Mouse (Mus musculus): ENCODE data around the gene Vac14.

Gene Vac14

DNA sequence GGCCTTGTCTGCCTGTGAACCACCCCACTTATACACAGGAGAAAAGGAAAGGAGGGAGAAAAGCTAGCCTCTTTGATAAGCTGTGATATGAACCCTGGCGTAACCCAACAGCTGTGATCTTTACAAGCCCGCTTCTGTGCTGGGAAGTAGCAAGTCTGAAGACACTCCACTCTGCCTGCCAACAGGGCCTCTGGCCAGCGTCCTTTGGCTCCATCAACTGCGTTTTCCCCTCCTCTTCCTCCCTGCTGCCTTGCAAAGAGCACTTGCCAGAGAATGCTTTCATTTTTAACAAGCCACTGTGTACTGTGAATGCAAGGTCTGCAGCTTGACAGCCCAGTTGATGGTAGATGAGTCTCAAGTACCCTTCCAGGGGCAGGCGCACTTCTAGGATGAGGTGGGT, 69.3 kb downstream of the Vac14 start:
- no peak for DNase-seq (ENCODE audit: low read depth, low spot score)

DNA sequence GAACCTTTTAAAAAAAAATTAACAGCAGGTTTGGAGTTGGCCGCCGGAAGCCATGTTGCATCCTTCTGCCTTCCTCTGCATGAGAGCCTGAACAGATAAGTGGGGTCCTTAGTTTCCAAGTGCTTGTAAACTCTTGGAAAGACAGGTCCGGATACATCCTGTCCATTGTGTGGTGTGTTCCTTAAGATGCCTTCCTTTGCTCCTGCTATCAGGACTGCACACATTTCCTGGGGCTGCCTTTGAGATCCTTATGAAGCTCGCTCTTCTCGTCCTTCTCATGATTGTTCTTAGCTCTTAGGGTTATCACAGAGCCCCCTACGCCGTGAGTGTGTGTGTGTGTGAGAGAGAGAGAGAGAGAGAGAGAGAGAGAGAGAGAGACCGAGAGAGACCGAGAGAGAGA, 71.6 kb downstream of the Vac14 start:
- no peak for DNase-seq (ENCODE audit: low read depth, low spot score)

DNA sequence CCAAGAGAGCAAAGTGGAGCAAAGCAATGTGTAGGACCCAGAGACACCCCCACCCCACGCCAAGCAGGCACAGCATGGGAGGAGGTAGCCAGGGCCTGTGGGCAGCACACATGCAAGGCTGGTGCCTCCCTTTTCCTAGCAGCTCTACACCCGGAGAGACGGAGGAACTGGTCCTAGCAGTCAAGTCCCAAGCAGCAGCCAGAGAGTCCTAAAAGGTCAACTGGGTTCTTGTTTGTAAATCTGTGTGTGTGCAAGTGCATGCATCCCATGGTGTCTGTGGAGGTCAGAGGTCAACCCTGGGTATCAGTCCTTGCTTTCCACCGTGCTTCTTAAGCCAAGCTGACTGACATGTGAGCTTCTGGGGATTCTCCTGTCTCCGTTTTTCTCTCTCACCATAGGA, 75.8 kb downstream of the Vac14 start:
- DNase-seq (ENCODE audit: low read depth, low spot score), result no peak

DNA sequence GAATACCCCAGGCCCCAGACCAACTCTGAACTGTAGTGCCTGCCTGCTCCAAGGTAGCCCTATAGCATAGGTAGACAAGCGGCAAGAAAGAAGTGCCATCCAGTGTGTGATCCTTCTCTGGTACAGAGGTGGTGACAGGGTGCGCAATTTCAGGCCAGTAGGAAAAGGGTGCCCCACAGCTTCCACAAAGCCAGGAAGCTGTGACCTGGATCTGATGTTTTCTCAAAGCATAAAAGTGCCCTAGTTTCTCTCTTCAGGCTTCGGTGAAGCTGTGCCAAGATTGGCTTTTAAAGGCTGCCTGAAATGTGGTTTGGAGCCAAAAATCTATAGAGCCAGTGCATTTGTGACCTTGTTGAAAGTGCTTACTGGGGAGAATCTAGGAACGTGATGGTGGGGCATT, 76.4 kb downstream of the Vac14 start:
- no peak for DNase-seq (ENCODE audit: low read depth, low spot score)

DNA sequence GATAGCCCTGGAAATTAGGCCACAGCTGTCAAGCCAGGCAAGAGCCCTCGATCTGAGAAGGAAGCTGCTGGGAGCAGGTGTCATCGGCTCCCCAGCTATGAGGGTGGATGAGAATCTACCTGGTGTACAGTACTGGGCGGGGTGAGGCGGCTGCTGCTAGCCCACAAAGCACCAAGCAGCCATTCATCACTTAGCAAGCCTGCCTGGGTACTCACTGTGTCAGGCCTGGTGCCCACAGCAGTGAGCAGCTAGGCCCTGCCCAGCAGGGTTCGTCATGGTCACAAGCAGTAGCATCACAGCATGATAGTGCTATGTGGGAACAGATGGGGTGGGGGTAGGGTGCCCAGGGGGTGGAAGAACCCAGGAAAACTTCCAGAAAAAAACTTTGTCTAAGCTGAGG, 77.0 kb downstream of the Vac14 start:
- DNase-seq (ENCODE audit: low read depth, low spot score), result no peak

DNA sequence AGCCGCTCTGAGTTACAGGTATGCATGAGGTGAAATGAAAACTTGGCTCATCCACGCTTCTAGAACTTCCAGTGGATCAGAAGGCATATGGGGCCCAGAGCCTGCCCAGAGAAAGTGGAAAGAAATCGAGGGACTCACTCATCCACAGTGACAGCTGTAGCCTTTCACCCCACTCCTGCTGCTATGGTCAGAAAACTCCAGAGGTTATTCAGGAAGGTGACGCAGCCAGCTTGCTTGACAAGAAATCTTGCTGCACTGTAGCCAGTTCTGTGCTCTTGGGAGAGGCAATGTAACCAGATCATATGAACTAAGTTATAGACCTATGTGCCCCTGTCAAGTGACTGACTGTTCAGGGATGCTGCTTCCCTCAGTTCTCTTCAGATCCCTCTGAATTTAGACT, 77.7 kb downstream of the Vac14 start:
- DNase-seq (ENCODE audit: low read depth, low spot score), result no peak

DNA sequence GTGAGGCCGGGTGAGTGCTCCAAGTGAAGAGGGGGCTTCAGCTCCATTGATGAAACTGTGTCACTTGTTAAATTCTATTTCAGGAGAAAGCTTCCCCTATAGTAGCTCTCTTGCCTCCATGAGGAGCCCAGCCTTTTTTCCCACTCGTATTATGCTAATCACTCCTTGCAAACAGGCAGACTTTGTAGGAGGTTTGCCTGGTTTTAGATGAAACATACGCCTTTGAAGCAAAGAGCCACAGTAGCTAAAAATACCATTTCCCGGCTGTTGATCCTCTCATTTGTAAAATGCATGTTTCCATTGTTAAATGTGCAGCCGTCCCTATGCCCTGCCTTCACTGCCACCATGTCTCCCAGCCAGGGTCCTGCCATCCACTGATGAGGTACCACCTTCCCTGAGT, 79.2 kb downstream of the Vac14 start:
- no peak for DNase-seq (ENCODE audit: low read depth, low spot score)

DNA sequence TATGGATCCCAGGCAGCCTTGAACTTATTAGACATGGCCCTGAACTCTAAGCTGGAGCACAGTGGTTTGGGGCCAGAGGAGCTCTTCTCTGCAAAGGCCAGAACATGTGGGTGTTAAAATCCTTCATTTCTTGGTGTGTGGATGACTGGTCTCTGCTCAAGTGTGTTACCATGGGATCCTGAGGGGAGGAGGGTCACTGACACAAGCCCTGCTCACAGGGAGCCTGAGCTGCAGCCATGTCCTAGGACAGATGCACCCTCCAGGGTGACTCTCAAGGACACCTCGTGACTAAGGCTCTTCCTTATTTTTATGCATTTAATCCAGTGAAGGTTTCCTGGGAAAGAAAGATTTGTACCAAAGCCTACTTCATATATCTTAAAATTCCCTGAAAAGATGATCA, 79.7 kb downstream of the Vac14 start:
- DNase-seq (ENCODE audit: low read depth, low spot score), result no peak

DNA sequence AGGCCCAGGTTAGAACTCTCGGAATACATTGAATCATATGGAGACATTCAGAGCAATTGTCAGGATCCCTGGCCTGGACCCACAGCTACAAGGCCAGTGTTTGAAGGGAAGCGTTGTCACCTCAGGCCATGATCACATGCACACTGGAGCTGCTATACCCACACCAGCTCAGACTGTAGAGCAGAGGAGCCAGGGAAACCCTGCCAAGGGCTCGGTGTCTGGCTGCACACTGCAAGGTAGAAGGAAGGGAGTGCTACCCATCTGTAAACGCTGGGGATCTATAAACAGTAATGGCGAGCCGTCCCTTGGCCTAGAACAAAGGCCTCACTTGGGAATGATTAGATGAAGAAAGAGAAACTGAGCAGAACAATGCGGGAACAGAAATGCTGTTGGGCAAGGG, 81.1 kb downstream of the Vac14 start:
- DNase-seq (ENCODE audit: low read depth, low spot score), result no peak

DNA sequence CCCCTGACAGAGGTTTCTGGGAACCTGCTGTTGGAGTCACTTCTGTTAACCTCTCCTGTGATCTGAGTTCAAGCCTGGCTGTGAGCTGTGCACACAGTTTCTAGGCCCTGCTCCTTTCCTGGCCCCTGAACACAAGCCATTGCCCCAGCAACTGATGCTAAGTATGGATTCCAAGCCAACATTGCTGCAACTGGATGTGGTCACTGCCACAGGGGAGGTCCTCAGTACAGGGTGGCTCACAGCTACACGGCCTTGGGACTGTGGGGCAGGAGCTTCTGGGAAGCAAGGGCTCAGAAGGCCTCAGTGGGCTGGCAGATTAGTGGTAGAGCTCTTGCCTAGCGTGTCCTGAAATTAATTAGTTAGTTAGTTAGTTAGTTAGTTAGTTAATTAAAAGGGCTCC, 82.2 kb downstream of the Vac14 start:
- DNase-seq (ENCODE audit: low read depth, low spot score), result no peak

DNA sequence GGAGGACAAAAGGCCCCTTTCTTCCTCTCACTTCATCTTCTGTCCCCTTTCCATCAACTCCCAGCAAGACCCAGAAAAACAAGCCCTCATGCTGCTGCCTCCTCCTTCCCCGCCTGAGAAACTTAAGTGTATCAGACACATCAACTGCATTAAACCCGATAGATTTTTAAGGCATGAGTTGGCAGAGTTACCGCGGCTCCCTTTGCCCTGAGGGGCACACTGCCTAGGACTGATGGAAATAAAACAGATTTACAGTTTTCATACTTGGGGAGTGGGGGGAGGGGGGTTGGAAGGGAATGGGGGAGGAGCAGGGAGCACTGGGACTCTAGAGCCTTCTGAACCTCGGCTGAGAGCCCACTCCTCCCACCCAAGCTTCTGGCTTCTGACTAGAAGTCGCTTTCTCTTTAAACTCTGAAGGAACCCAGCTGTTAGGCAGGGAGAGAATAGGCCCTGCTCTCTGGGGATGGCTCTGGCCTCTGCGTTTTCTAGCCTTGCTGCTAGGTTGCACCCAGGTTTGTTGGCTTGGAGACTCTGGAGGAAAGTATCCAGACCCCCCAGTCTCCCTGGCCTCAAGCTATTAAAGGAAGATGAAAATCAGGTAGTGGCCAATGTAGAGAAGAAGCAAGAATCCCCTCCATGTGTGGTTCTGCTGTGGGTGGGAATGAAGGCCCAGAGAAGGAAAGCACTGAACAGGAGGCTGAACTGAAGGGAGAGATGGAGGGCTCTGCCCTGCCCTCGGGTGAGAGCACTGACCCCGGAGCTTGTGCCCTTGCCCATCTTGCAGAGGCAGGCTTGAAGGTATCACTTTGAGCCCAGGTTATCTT, 84.5 kb downstream of the Vac14 start:
- DNase-seq (ENCODE audit: low read depth, low spot score), result no peak

DNA sequence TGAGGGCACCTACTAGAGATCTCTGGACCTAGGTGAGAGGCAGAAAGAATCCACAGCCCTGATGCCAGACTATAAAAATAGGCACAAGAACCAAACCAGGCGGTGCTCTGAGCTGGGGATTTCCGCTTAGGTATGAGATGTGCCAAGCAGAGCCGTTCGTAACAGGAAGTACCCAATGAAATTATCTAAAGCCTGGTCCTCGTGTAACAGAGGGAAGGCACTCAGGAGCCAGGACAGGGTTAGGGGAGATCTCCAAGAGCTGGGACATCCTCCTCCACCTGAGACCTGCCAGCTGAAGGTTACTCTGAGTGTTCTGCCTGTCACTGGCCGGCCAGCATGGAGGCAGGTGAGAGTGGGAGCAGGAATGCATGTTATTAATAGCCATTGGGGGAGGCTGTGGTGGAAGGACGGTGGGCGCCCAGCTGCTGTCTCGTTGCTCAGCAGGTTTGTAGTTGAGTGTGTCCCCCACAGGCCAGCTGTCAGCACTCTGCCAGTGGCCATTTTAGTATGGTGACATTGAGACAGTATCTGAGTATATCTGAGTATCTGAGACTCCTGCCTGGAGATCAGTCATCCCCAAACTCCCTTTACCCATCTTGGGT, 85.2 kb downstream of the Vac14 start:
- no peak for DNase-seq (ENCODE audit: low read depth, low spot score)

DNA sequence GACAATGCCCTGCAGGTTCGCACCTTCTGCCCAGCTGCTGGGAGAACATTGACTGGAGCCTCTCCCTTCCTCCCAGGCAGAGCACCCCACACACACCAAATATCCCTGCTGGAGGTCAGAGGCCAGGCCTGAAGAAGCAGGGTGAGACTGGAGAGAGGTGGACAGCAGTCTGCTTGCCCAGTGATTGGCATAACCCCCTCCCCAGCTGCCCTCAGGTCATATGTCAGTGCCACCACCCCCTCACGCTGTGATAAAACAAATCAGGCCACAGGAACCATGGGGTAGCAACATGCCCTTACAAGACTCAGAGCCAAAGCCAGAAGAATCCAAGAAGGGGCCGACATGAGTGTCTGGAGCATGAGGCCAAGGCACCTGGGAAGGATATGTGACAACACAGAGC, 85.7 kb downstream of the Vac14 start:
- no peak for DNase-seq (ENCODE audit: low read depth, low spot score)

DNA sequence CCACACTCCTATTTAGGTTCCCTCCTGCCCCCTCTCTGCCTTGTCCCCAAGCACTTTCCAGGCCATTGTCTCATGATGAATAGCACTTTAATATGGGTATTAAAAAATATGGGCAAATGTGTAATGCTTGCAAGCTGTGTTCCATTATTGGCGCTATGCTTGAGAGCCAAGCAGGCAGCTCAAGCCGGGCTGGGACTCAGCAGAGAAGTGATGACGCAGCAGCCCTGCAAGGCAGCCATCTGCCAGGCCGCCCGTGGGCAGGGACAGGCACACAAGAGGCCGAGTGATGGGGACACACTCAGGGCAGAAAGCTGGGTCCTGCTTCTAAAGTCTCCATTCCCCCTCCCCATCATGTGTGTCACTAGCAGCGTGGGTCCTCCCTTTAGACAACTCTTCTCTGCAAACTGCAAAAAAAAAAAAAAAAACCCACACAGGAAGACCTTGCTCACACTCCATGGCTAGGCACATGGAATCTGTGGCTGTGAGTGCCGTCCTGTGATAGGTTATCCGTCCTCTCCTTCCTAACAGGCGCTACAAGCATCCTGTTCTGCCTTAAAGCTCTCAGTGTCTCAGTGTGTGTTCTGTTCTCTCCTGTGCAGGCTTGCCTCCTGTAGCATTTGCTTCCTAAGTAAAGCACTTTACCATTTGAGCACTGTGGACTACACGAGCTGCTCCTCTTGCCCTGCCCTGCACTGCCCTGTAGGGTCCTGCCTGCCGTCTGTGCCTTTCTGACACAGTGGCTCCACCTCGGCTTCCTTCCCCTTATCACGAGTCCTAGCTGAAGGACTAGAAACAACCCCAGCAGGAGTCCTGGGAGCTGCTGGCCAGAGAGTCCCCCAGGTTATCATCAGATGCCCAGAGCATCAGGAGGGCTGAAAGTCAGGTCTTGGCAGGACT, 87.3 kb downstream of the Vac14 start:
- no peak for DNase-seq (ENCODE audit: low read depth, low spot score)

DNA sequence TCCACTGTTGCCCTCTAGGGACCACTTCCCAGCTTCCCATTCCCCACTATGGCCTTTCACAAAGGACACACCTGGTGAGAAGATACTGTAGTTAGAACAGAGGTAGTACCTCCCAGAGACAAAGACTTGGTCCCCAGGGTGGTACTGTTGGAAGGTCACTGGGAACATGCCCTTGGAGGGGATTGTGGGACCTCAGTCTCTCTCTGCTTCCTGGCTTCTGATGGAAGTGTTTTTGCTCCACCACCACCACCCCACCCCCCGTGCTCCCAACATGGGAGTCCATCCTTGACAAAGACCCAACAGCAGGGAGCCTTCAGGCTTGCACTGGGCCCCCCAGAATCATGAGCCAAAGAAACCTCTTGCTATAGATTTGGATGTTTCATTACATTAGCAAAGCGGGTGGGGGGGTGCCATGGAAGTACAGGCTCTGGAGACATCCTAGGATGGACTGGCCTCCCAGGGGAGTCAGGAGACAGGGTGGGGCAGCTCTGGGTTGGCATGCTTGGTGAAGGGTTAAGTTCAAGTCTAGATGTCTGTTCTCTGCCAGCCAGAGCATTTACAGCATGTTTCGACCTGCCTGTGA, 88.0 kb downstream of the Vac14 start:
- DNase-seq (ENCODE audit: low read depth, low spot score), result no peak

DNA sequence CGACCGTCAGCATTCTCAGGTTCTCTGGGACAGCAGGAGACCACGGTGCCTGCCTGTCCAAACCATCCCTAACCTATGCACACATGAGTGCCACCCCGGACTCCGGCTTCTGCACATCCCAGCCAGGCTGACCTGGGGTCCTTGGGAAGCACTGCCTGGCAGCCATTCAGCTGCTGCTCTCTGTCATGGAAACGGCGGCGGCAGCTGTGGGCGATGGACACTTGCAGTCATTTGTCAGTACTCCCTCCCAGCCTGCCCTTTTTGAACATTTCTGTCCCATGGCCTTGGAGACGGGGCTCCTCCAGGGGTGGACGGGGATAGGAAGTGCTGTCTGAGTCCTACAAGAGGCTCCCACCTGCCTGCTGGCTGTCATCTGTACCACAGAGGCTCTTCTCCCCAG, 90.0 kb downstream of the Vac14 start:
- DNase-seq (ENCODE audit: low read depth, low spot score), result no peak

DNA sequence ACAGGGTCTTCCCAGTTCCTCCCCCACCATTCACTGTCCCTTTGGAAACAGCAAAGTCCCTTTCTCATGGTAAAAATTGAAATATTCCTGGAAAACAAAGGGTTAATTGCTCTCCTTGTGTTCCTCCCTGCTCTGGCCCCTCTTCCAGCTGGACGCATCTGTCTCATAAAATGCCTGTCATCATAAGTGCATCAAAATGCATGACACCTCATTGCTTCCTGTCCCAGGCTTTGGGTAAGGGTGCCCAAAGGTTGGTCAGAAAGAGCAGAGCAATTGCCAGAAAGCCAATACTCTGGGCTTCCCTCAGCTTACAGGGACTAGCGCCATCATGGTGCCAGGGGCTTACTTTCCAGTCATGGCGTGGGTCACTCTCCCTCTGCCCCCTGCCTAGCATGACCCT, 92.2 kb downstream of the Vac14 start:
- no peak for DNase-seq (ENCODE audit: low read depth, low spot score)

DNA sequence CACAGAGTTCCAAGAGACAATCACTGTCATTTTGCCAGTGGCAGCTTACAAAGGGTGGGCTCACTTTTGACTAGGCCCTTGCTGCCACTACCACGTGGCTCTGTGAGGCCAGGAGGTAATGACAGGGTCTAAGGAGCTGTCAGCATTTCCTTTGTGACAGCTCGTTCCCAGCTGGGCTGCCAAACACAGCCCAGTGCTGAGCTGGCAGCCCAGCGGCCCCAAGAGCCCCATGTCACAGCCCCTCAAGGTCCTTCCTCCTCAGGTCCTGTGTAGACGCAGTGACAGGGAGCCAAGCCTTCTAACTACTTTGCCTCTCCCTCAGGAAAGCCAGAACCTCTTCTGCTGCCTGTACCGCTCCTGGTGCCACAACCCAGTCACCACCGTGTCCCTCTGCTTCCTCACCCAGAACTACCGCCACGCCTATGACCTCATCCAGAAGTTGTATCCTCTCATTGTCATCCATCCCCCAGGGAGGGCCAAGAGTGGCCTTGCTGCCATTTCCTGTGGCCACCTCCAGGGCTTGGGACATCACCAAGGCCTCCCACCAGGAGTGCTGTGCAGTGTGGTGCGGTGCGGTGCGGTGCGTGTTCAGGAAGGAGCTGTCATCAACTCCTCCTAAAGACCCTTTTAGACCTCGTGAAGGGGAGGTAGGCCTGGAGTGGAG, 93.0 kb downstream of the Vac14 start:
- DNase-seq (ENCODE audit: low read depth, low spot score), result no peak

DNA sequence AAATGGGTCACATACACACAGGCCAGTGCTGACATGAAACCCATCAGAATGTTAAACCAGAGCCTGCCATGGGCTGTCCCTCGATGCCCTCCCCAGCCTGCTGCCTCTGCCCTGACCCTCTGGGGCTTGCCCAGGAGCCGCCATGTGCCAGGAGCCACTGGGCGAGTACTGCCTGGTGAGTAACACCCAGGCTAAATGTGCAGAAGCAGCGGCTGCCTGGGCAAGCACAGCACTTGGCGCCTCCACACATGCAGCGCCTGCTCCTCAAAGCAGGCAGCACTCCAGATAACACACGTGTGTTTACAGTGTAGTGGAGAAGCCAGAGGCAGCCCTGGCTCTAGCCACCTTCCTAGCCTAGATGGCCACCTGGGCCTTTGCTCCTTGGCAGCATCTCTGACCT, 94.7 kb downstream of the Vac14 start:
- no peak for DNase-seq (ENCODE audit: low read depth, low spot score)

DNA sequence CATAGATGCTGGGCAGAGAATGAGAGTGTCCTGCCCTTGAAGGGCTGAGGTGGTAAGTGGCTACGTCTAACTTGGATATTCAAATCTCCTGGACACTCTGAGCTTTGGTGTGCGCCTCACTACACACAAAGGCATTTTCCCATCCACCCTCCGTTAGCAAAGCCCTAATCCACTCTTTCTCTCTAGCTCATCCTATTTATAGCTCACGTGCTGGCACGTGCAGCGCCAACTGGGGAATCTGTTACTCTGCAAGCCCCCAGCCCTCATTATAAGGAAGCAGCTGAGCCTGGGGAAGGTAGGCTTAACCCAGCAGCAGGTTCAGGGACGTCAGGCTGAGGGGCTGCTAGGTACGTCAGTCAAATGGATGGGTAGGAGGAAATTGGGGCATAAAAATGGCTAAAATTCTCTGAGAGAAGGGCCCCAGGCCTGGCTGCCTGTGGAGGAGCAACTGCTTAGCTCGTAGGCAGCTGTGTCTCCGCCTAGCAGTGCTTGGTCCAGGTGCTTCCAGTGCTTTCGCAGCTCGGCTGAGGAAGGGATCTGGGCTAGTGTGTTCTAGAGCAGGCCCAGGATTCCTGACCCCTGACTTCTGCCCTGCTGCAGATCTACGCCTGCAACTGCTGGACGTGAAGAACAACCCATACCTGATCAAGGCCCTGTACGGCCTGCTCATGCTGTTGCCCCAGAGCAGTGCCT, 96.6 kb downstream of the Vac14 start:
- DNase-seq (ENCODE audit: low read depth, low spot score), result no peak

DNA sequence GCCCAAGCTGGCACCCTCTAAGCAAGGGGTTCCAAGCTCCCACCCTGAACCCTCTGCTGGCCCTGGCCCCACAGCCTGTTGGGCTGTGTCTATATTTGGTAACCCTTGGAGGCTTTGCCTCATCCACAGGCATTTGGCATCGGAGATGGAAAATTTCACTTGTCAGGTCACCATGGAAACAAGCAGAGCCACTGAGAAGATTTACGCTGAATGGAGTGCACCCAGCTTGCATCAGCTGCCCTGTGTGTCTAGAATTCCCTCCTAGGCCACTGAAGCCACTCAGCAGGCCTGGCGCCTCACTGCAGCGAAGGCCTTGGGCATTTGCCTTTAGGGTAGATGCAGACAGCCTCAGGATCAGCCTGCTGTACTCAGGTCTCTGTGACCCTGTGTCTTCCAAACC, 97.7 kb downstream of the Vac14 start:
- peak; percentile 80 for DNase-seq (ENCODE audit: low read depth, low spot score)

Data from brain, embryonic 18.5 days (tissue).